Mouse (Mus musculus) MN1 (cell line): Measurements from ENCODE around the gene Rnf157.
"Not testable (repeated sequence)": the region's sequence is repeated elsewhere in the genome, so short reads cannot be mapped to it uniquely, and the experiment has no call there.

ENCODE experiments used
- DNase-seq: peaks from one replicate; pipeline ENCODE4 v3.0.0-alpha.2; 2016; ENCODE audit warnings: low spot score

The Rnf157 gene

GRCm38 (mm10) chr11:116434287-116434966 is 21.6 kb upstream of the Rnf157 start:
- DNase-seq, result peak; percentile 66

GRCm38 (mm10) chr11:116433356-116434286 is 20.8 kb upstream of the Rnf157 start, which contains the start of gene Ubald2:
Ubald2 (plus strand) TSS chr11:116434094.
- DNase-seq, result peak; percentile 98

DNA sequence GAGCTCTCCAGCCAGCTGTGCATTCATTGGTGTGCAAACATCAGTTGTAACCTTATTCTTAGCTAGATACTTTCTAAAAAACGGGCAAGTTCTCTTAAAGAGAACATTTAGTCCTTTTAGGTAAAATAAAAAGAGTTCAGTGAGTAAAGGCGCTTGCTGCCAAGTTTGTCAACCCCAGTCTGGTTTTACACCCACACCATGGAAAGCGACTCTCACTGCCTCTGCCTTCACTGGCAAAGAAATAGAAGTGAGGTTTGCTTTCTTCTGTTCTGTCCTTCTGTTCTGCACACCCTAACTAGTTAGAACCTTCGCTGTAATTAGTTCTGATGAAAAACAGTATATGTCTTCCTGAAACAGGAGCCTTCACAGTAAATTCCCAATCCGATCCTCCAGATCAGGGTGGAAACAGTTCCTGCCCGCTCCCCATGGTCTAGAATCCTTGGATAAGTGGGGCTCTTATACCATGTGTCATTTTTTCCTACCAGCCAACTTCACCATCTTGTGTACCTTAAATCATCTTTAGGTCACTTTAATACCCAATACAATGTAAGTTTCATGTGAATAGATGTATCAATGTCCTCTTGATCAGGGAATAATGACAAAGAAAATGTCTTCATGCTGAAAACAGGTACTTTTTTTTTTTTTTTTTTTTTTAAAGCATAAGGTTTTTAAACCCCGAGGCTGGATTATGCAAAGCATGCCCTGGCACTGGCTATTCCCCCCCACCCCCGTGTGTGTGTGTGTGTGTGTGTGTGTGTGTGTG is 19.9 kb upstream of the Rnf157 start:
- no peak for DNase-seq

DNA sequence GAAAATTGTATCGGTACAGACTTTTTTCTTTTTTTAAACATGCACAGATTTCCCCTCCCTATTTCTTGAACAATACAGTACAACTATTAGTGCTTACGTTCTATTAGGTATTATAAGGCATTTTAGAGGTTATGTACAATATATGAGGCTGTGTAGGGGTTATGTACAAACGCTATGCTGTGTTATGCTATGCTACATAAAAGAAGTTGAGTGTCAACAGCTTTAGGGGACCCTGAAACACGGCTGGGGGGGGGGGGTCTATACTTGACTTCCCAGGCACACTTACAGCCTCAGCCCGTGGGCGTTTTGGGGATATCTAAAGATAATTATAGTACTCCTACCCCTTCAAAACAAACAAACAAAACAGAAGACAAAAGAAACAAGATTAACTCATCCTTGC is 19.3 kb upstream of the Rnf157 start:
- DNase-seq, result no peak

DNA sequence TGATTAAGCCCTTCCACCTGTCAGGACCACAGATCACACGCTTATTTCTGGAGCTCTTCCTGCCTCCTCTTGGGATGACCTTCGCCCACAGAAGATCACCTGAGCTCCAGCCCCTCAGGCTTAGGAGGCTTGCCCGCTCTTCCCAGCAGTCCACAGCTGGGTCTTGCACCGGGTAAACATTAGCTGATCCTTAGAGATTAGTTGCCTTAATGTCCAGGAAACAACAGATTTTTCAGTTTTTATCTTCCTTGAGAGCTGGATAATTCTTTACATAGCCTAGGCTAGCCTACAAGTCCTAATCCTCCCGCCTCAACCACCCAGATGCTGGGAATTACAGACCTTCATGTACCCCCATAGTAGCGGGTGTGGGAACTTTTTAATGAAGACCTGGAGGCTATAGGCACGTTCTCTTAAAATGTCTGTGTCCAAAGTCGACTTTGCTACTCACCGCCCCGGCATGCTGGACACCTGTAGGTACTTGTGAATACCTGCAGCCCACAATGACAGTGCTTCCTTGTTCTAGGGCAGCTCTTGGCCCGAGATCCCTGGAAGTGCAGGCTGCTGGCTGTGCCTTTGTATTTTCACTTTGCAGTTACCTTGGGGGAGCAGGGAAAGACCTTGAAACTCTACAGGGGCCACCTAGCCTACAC is 18.7 kb upstream of the Rnf157 start:
- no peak for DNase-seq

DNA sequence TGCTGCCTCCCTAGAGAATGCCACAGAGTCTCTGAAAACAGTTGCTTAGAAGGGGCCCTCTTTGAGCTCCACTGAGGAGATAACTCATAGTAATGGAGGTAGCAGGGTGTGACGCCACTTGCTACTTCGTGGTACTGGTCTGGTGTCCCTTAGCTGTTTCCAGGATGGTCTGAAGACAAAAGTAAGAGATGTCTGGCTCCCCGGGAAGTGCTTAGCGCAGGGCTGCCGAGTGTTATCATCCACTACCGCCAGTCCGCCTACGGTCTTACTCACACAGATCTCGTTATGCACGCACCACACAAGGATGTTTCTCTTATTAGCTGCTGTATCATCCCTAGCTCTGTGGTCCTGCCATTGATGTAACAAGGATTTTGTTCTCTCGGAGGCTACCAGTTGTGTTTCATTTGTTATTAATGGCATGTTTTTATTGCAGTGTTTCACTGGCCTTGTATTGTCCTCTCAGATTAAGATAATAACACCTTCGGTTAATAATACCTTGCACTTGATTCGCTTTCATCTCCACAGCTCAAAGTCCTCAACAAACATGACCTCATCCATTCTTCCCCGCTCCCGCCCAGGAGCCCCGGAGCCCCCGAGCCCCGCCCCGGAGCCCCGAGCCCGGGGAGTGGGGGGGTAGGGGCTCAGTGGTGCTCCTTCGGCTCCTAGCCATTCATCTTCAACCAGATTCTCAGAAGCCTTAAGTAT is 18.0 kb upstream of the Rnf157 start:
- peak; percentile 45 for DNase-seq

DNA sequence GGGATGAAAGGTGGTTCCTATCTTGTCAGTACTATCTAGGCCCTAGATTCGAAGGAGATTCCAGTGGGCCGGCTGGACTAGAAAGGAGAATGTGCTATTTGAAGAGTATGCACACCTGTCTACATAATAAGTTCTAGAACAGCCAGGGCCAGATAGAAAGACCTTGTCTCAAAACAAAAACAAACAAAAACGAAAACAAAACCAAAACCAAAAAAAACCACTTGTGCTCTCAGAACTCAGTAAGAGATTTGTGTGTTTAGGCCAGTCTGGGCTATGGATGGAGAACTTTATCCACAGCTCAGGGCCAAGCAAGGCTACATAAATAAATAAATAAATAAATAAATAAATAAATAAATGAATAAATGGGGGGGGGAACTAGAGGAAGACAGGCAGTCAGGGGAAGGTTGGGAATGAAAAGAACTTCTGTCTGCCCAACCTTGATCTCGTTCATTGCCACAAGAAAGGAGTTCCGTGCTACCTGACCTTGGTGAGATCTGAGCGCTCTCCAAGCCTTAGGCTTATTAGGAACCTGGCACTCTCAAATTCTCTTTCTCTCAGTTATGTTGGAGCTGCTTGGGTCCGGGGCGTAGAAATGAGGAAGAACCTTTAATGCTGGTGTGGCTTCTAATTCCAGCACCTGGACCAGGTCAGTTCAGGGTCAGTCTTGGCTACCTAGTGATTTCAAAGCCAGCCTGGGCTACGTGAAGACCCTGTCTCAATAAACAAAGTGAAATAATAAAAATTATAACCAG is 17.2 kb upstream of the Rnf157 start:
- DNase-seq, result no peak

GRCm38 (mm10) chr11:116428872-116429859 is 16.3 kb upstream of the Rnf157 start:
- no peak for DNase-seq

- no peak for DNase-seq
Observed at GRCm38 (mm10) chr11:116426852-116427575, 14.2 kb upstream of the Rnf157 start.

DNA sequence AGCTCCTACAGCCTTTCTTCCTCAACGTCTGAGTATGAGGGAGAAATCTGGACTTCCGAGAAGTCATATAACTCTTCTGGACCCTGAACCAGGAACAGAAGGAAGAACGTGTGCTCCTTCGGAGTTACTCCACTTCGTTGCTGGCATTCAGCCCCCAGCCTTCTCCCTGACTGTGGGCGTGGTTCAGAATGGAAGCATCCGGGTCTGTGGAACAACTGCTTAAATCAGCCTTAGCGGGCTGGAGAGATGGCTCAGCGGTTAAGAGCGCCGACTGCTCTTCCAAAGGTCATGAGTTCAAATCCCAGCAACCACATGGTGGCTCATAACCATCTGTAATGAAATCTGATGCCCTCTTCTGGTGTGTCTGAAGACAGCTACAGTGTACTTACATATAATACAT is 13.5 kb upstream of the Rnf157 start:
- DNase-seq, result not testable (repeated sequence)

DNA sequence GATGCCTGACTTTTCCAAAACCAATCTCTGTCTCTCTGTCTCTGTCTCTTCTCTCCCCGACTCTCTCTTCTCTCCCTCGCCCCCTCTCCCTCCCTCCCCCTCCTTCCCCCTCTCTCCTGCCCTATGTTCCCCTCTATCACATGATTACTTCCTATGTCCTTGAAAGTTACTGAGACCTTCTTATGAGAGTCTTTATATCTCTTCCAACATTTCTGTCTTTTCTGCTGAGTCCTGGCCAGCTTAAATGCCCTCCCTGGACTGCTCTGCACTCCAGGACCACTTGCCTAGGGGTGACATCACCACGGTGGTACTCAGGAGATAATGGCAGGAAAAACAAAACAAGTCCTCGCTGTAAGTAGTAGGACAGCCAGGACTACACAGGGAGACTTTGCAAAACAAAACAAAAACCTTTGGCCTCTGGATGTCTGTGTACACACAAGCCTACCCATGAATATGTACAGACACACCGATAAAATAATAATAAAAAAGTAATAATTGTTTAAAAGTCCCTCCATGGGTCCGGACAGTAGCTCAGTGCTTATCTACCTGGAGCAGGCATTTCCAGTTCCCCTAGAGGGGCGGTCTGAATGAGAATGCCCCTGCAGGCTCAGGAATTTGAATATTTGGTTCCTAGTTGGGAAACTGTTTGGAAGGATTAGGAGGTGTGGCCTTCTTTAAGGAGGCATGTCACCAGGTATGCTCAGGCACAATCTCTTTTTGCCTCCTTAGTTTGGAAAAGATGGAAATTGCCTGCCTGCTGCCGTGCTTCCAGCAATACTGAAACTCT is 12.0 kb upstream of the Rnf157 start:
- DNase-seq, result no peak

DNA sequence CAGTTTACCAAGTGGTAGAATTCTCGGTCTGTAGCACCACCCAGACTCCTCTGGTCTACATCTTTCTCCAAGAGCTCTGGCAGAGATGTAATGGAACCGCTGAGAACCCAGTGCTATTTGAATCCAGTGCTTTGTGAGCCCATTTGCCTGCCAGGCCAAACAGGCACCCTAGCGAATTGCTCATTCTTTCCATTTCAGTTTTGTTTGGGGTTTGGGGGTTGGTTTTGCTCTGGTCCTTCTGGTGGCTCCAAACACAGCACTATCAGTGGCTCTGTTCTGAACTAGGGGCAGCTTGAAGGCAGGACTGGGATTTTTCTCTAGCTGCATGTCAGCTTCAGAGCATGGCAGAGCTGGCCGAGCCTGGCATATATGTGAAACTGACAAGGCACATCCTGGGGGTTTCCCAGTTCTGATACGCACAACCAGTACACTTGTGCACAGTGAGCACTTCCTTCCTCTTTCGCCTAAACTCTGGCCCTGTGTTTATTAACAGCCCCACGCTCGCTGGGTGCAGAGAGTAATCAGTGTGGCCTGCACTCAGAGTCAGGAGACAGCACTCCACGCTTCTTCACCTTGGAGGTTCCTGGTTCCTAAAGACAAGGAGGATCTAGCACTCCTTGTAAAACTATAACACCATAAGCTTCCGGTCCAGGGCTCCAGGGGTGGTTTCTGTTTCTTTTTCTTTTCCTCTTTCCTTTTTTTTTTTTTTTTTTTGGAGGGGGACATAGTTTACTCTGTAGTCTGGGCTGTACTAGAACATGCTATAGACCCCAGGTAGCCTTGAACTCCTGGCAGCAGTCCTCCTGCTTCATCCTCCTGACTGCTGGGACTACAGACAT is 11.2 kb upstream of the Rnf157 start:
- DNase-seq, result no peak

DNA sequence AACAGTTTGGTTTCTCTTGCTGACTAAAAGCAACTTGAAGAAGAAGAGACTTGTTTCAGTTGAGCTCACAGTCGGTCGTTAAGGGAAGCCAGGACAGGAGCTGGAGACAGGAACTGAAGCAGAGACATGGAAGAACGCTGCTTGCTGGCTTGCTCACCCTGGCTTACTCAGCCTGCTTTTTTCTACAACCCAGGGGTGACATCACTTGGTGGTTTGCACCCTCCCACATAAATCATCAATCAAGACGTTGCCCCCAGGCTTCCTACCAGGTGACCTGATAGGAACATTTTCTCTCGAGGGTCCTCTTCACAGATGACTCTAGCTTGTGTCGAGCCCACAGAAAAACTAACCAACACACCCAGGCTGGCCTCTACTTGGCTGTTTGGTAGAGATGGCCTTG is 10.4 kb upstream of the Rnf157 start:
- no peak for DNase-seq

DNA sequence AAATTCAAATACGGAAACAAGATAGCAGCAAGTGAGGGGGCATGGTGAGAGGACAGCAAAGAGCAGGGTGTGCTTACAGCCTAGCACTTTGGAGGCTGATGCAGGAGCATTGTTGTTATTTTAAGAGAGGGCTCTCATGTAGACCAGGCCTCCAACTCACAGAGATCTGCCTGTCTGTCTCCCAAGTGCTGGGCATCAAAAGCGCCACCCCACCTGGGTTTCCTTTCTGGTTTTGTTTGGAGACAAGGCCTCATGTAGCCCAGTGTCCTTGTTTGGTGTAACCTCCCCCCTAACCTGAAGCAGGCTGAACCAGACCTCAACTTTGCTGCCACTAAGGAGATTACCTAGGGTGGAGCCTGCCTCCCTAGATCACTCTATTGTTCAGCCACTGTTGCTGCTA is 9.7 kb upstream of the Rnf157 start:
- DNase-seq, result no peak

- DNase-seq, result no peak
Observed at GRCm38 (mm10) chr11:116421102-116421501, 8.3 kb upstream of the Rnf157 start.

GRCm38 (mm10) chr11:116418841-116419462 is 6.1 kb upstream of the Rnf157 start:
- DNase-seq, result no peak
